Mouse (Mus musculus) CH12.LX (cell line): Measurements from ENCODE around the gene Gpm6b.
A peak's percentile ranks its signal among the peaks of the same experiment; 100 is the strongest.

Source experiments
- CTCF ChIP-seq, 2 experiments: IDR thresholded peaks in 1 of 2; conservative IDR thresholded peaks in 1 of 2; 2 replicates each; pipeline ENCODE4 v1.5.1; 2011 to 2012; ENCODE audit warnings: low read depth in 2 of 2, low read length in 2 of 2, improper control_type of control experiment in 1 of 2, inconsistent platforms in 1 of 2, mild to moderate bottlenecking in 1 of 2, moderate library complexity in 1 of 2
- EP300 ChIP-seq: IDR thresholded peaks from 2 replicates; pipeline ENCODE4 v1.6.1; 2011; ENCODE audit warnings: low read length, improper control_type of control experiment
- POLR2A ChIP-seq: IDR thresholded peaks from 2 replicates; pipeline ENCODE4 v1.6.1; 2011; ENCODE audit warnings: low read depth, mild to moderate bottlenecking, improper control_type of control experiment, low read length
- ZKSCAN1 ChIP-seq: IDR thresholded peaks from 2 replicates; pipeline ENCODE4 v1.6.1; 2012; ENCODE audit warnings: low read depth, inconsistent platforms, low read length, improper control_type of control experiment, borderline replicate concordance
- ZMIZ1 ChIP-seq: IDR thresholded peaks from 2 replicates; pipeline ENCODE4 v1.6.1; 2012; ENCODE audit warnings: low read depth, mild to moderate bottlenecking, inconsistent platforms, low read length, improper control_type of control experiment

DNA sequence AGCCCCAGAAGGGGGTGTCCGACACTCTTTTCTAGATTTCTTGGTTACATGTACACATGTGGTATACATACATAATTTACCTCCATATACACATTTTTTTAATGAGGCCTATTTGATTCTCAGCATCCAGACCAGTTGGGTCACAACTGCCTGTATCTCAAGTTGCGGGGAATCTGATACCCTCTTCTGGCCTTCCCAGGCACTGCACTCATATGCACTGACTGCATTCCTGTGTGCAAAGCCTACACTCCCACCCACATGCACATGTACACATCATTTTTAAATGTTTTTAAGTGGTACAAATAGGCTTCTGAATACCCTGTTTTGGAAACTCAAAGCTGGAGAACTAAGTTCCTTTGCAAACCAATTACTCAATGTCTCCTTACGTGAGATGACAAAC, 54.8 kb downstream of the Gpm6b start:
- TF ChIP-seq POLR2A (no peak), ZKSCAN1 (no peak), ZMIZ1 (no peak), CTCF (conservative IDR thresholded peaks at IDR 0.05 in 1 of 2, IDR thresholded peaks at IDR 0.05 in 1 of 2; ENCODE audit: low read depth in 2 of 2, low read length in 2 of 2) (peak in 1 of 2 experiments; percentile 38; a peak in 2 of 4 replicates), EP300 (no peak)
